Mouse (Mus musculus) midbrain, embryonic 15.5 days (tissue): Measurements from ENCODE around the gene Gnpat. TPM values are rescaled to one million over a fixed set of nuclear protein-coding genes. Genes with fewer than 3 reads are reported as not detected.

Experiments used
- ATAC-seq: fragments of 200-750 bp; cut with Nextera tagmentation; replicated peaks from 2 replicates; pipeline ENCODE4 v1.8.0; 2017; ENCODE audit warnings: moderate TSS enrichment
- H3K27ac ChIP-seq: fragments of 300-500 bp; sonication (generic); 2 replicates; pipeline ENCODE4 v1.5.1; 2015; ENCODE audit warnings: mild to moderate bottlenecking, inconsistent platforms
- H3K27me3 ChIP-seq: fragments of 300-500 bp; sonication (generic); replicated peaks from 2 replicates; pipeline ENCODE4 v1.6.1; 2015; ENCODE audit warnings: inconsistent platforms
- H3K36me3 ChIP-seq: fragments of 300-500 bp; sonication (generic); replicated peaks from 2 replicates; pipeline ENCODE4 v1.6.1; 2015; ENCODE audit warnings: inconsistent platforms
- H3K4me1 ChIP-seq: fragments of 300-500 bp; sonication (generic); 2 replicates; pipeline ENCODE4 v1.6.1; 2015; ENCODE audit warnings: inconsistent platforms
- H3K4me2 ChIP-seq: fragments of 300-500 bp; sonication (generic); 2 replicates; pipeline ENCODE4 v1.6.1; 2015; ENCODE audit warnings: inconsistent platforms, mild to moderate bottlenecking, moderate library complexity
- H3K4me3 ChIP-seq: fragments of 300-500 bp; sonication (generic); 2 replicates; pipeline ENCODE4 v1.5.1; 2015; ENCODE audit warnings: mild to moderate bottlenecking, inconsistent platforms
- H3K9ac ChIP-seq: fragments of 300-500 bp; sonication (generic); 2 replicates; pipeline ENCODE4 v1.6.1; 2015; ENCODE audit warnings: mild to moderate bottlenecking, inconsistent platforms
- H3K9me3 ChIP-seq: fragments of 300-500 bp; sonication (generic); 2 replicates; pipeline ENCODE4 v1.6.1; 2016; ENCODE audit warnings: inconsistent platforms
- WGBS: fragments of 180-500 bp; shearing (Covaris S2); methylation state at CpG from one replicate; pipeline ENCODE4 v1.1.7; 2015; ENCODE audit warnings: mixed read lengths; 5-methylcytosine and 5-hydroxymethylcytosine counted together
- polyA plus RNA-seq: library from polyadenylated mRNA; unstranded; fragments of >200 nt; fragmentation: Nextera tagmentation; extraction: Ambion mirVana; gene quantifications from 2 replicates; pipeline ENCODE4 v1.2.1, GENCODE M21; 2015

Gnpat gene
- polyA plus RNA-seq, 1 experiment from 2014 or later = 77.5 TPM

- WGBS = 84% methylated on average over 17 of the region's 17 CpGs
- Histone ChIP-seq H3K4me2 (no peak overlapping the region), H3K4me3 (no peak overlapping the region), H3K9me3 (no peaks in the 10 kb centered on the region), H3K9ac (no peak overlapping the region), H3K27ac (no peak overlapping the region), H3K36me3 (peaks cover 51% of the 10 kb centered on the region; the same call in 1 of the 2 replicates), H3K4me1 (no peaks in the 10 kb centered on the region), H3K27me3 (no peaks in the 10 kb centered on the region)
- ATAC-seq = no peak
Measured at GRCm38 (mm10) chr8:124911938-124912872, 49.4 kb downstream of the Gnpat start.

GRCm38 (mm10) chr8:124914061-124914460, 51.2 kb downstream of the Gnpat start:
- H3K36me3 ChIP-seq = peaks cover 42% of the 10 kb centered on the region; the same call in 1 of the 2 replicates

GRCm38 (mm10) chr8:124917741-124918484, 55.1 kb downstream of the Gnpat start:
- H3K4me2 ChIP-seq = no peak overlapping the region
- H3K27ac ChIP-seq = no peak overlapping the region
- 80% methylated on average over 18 of the region's 18 CpGs for WGBS
- peaks cover 16% of the 10 kb centered on the region; the same call in 1 of the 2 replicates for H3K36me3 ChIP-seq
- ATAC-seq = no peak
- H3K9ac ChIP-seq = no peak overlapping the region
- no peak overlapping the region for H3K4me3 ChIP-seq
- peaks cover 15% of the 10 kb centered on the region for H3K4me1 ChIP-seq
- no peaks in the 10 kb centered on the region for H3K27me3 ChIP-seq
- H3K9me3 ChIP-seq = no peaks in the 10 kb centered on the region

More at GRCm38 (mm10) chr8:124914061-124914460, 51.2 kb downstream of the Gnpat start:
- no peak for ATAC-seq
- Histone ChIP-seq H3K27me3 (no peaks in the 10 kb centered on the region), H3K4me2 (no peak overlapping the region), H3K9ac (no peak overlapping the region), H3K4me1 (peaks cover 8% of the 10 kb centered on the region; the same call in 1 of the 2 replicates), H3K4me3 (no peak overlapping the region), H3K9me3 (no peaks in the 10 kb centered on the region), H3K27ac (no peak overlapping the region)
- WGBS = 96% methylated on average over 5 of the region's 5 CpGs

- no peak overlapping the region for H3K4me3 ChIP-seq
- H3K4me1 ChIP-seq = peaks cover 19% of the 10 kb centered on the region
- no peak overlapping the region for H3K9ac ChIP-seq
- H3K27ac ChIP-seq = no peak overlapping the region
- WGBS = 84% methylated on average over 18 of the region's 18 CpGs
- no peaks in the 10 kb centered on the region for H3K27me3 ChIP-seq
- ATAC-seq = no peak
- H3K4me2 ChIP-seq = no peak overlapping the region
- no peaks in the 10 kb centered on the region for H3K9me3 ChIP-seq
- H3K36me3 ChIP-seq = no peaks in the 10 kb centered on the region
Measured at GRCm38 (mm10) chr8:124921369-124922279, 58.8 kb downstream of the Gnpat start.

GRCm38 (mm10) chr8:124922490-124923089, 59.8 kb downstream of the Gnpat start:
- WGBS = 85% methylated on average over 11 of the region's 11 CpGs
- Histone ChIP-seq H3K9ac (no peak overlapping the region), H3K27ac (no peak overlapping the region), H3K27me3 (no peaks in the 10 kb centered on the region), H3K9me3 (no peaks in the 10 kb centered on the region), H3K4me2 (no peak overlapping the region), H3K4me3 (no peak overlapping the region), H3K4me1 (peaks cover 19% of the 10 kb centered on the region), H3K36me3 (no peaks in the 10 kb centered on the region)
- ATAC-seq = no peak

GRCm38 (mm10) chr8:124923971-124924652, 61.3 kb downstream of the Gnpat start:
- H3K4me3 ChIP-seq = no peak overlapping the region
- no peak overlapping the region for H3K27ac ChIP-seq
- H3K9ac ChIP-seq = no peak overlapping the region
- H3K27me3 ChIP-seq = no peaks in the 10 kb centered on the region
- no peak for ATAC-seq
- H3K9me3 ChIP-seq = no peaks in the 10 kb centered on the region
- H3K4me2 ChIP-seq = no peak overlapping the region
- H3K4me1 ChIP-seq = peaks cover 11% of the 10 kb centered on the region
- 78% methylated on average over 15 of the region's 15 CpGs for WGBS
- no peaks in the 10 kb centered on the region for H3K36me3 ChIP-seq

- no peak overlapping the region for H3K4me2 ChIP-seq
- H3K27ac ChIP-seq = no peak overlapping the region
- H3K4me1 ChIP-seq = peaks cover 11% of the 10 kb centered on the region
- H3K27me3 ChIP-seq = no peaks in the 10 kb centered on the region
- no peaks in the 10 kb centered on the region for H3K36me3 ChIP-seq
- 86% methylated on average over 14 of the region's 14 CpGs for WGBS
- no peaks in the 10 kb centered on the region for H3K9me3 ChIP-seq
- H3K9ac ChIP-seq = no peak overlapping the region
- ATAC-seq = no peak
- H3K4me3 ChIP-seq = no peak overlapping the region
Measured at GRCm38 (mm10) chr8:124925544-124926266, 62.9 kb downstream of the Gnpat start.

GRCm38 (mm10) chr8:124926351-124926771, 63.5 kb downstream of the Gnpat start:
- peaks cover 10% of the 10 kb centered on the region for H3K4me1 ChIP-seq
- H3K27me3 ChIP-seq = no peaks in the 10 kb centered on the region
- H3K4me2 ChIP-seq = no peak overlapping the region
- ATAC-seq = no peak
- H3K4me3 ChIP-seq = no peak overlapping the region
- WGBS = 82% methylated on average over 10 of the region's 10 CpGs
- no peaks in the 10 kb centered on the region for H3K9me3 ChIP-seq
- no peak overlapping the region for H3K27ac ChIP-seq
- H3K36me3 ChIP-seq = no peaks in the 10 kb centered on the region
- H3K9ac ChIP-seq = no peak overlapping the region

GRCm38 (mm10) chr8:124929006-124929405, 66.2 kb downstream of the Gnpat start:
- Histone ChIP-seq H3K4me2 (no peak overlapping the region), H3K27ac (no peak overlapping the region), H3K36me3 (no peaks in the 10 kb centered on the region), H3K4me1 (peaks cover 4% of the 10 kb centered on the region; the same call in 1 of the 2 replicates), H3K9me3 (no peaks in the 10 kb centered on the region), H3K4me3 (no peak overlapping the region), H3K27me3 (no peaks in the 10 kb centered on the region), H3K9ac (no peak overlapping the region)
- WGBS = 92% methylated on average over 11 of the region's 11 CpGs
- ATAC-seq = no peak

- WGBS = 95% methylated on average over 13 of the region's 13 CpGs
Measured at GRCm38 (mm10) chr8:124930086-124930485, 67.3 kb downstream of the Gnpat start.

More at GRCm38 (mm10) chr8:124930086-124930485, 67.3 kb downstream of the Gnpat start:
- Histone ChIP-seq H3K27ac (no peak overlapping the region), H3K27me3 (no peaks in the 10 kb centered on the region), H3K4me2 (no peak overlapping the region), H3K36me3 (no peaks in the 10 kb centered on the region), H3K4me1 (peaks cover 4% of the 10 kb centered on the region; the same call in 1 of the 2 replicates), H3K9me3 (no peaks in the 10 kb centered on the region), H3K9ac (no peak overlapping the region), H3K4me3 (no peak overlapping the region)
- ATAC-seq = no peak
